Mouse (Mus musculus) neutrophil, adult 5-6 weeks (primary cell): ENCODE data around the gene Slfnl1. TPM values are rescaled to one million over a fixed set of nuclear protein-coding genes. Genes with fewer than 3 reads are reported as not detected.
A peak's percentile ranks its signal among the peaks of the same experiment; 100 is the strongest.

Source experiments
- ATAC-seq: fragments of 151-379, 151-347 bp; 2 replicates; pipeline ENCODE4 v1.8.0; 2017; ENCODE audit warnings: mild to moderate bottlenecking, moderate TSS enrichment; ENCODE audit not compliant: insufficient number of reproducible peaks, poor library complexity, low FRiP score, severe bottlenecking; ENCODE audit errors: extremely low read depth
- total RNA-seq: library from RNA; stranded (forward); fragments of 200-1000 nt; gene quantifications from 2 replicates; pipeline ENCODE4 v1.2.3, GENCODE M21; 2017

Gene Slfnl1
- total RNA-seq, result 0.35 TPM in 1 of 2 replicates, not detected in the other

DNA sequence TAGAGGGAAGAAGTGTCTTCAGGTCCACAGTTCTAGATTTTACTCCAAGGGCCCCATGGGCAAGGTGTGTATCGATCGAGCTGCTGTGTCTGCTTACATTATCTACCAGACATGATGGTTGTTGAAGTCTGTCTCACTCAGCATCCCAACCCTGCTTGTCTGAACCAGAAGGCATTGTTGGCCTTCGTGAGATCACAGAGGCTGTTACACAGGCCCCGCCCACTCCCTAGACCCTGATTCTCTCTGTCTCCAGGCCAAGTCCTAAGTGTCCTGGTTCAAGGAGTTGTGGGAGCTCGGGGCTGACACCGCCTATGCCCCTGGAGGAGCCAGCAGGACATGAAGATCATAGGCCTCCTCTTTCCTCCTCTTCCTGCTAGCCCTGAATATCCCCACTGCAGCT, at the start of gene Slfnl1:
TSS of gene Slfnl1 (plus strand) at position 246 of the 400 bp plus-strand sequence.
- no peak for ATAC-seq

DNA sequence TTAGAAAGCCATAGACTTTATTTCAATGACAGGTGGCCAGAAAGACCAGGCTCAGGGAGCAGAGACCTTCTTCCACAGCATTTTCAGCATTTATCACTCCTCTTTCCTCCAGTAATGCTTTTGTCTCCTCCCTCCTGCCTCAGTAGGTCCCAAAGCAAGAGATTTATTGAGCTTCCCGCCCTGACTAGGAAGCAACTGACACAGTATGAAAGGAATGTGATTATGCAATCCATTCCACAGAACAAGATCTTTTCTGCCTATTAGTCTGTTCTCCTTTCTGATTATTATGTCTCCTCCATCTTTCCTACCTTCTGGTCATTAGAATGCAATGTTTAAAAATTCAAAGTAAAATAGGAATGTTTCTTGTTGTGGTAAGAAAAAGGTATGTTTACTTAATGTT, 44.3 kb upstream of the Slfnl1 start:
- ATAC-seq, result no peak

DNA sequence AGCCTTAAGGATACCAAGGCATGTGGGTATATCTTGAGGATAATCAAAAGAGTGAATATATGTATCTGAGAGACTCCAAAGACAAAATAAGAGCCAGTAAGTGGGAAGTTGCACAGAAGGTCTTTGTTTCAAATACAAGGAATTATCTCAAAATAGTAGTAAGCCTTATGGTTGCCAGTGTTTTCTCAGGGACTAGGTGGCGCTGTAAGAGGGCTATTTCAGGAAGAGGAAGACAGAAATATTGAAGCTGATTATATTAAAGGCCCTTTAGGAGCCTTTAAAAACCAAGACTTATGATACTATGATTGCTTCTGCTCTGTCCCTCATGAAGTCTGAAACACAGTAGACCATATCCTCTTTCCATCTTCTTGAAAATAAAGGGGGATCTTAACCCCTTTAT, 25.1 kb upstream of the Slfnl1 start:
- ATAC-seq, result no peak

DNA sequence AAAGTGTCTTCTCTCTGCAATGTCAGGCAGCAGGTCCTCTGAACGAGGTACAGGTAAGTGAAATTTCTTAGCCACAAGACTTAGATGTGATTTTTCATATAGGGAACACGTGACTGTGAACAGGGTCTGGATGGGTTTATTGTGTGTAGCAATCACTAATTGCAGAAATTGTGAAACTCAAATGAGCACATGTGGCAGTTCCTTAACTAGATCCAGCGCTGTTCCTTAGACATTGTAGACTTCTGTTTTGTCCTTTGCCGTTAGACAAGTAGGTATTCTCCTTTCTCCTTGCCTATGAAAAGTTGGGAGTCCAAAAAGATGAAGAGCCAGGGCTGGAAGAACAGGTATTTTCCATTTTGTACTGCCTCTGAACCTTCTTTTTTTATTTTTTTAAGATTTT, 20.8 kb upstream of the Slfnl1 start:
- no peak for ATAC-seq

DNA sequence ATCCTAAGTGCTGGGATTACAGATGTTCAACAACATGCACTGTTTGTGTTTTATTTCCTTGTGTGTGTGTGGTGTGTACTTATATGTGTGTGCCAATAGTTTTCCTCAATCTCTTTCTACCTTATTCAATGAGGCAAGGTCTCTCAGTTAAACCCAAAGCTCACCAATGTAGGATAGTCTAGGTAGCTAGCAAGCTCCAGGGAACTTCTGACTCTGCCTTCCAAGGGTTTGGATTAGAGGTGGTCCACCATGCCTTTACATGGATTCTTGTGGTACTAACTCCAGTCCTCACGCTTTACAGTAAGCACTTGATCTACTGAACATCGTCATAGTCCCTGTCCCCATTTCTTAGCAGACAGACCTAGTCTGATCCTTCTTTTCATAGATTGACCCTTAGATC, 17.7 kb upstream of the Slfnl1 start:
- ATAC-seq, result no peak

DNA sequence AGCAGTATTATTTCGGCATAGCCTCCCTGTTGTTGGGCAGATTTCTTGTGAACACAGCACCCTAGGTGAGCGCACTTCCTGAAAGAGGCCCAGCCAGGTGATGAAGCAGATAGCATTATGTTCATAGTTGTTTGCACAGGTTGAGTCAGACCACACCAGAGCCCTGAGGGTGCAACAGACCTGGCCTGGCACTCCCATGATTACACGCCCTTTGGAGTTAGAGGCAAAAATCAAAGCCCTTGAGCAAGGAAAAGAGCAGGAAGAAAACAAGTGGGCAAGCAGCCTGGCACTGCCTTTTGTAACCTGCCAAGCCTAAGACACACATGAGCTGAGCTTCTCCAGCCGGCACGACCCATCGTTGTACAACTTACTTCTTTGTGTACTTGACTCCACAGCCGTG, 15.5 kb upstream of the Slfnl1 start:
- no peak for ATAC-seq

DNA sequence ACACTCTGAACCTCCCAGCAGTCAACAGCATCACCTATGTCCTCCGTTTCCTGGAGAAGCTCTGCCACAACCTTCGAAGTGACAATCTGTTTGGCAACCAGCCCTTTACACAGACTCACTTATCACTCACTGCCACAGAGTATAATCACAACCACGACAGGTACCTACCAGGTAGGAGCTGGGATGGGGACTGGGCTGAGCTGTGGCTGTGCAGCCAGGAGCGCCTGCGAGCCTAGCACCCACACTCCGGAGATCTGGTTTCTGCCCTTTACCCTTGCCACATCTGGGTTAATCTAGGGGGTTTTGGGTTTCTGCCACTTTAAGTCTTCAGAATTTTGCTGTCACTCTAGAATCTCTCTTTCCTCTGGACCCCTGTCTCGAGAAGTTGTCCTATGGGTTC, 15.1 kb upstream of the Slfnl1 start:
- ATAC-seq, result no peak

DNA sequence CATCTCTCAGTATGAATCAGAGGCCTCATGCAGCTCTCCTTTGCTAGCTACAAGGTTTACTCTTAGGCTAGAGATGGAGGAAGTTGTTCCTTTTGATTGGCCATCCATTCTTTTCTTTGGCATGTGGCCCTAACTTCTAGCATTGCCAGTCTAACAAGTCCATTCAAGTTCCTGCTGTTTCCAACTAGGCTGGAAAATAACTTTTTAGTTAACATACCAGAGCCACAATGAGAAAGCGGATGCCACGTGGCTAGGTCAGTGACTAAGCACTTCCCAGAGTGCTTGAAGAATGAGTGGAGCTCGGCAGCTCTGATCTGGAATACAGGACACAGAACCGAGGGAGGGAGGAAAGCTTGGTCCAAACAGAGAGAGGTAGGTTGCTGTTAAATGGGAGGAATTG, 14.7 kb upstream of the Slfnl1 start:
- no peak for ATAC-seq

DNA sequence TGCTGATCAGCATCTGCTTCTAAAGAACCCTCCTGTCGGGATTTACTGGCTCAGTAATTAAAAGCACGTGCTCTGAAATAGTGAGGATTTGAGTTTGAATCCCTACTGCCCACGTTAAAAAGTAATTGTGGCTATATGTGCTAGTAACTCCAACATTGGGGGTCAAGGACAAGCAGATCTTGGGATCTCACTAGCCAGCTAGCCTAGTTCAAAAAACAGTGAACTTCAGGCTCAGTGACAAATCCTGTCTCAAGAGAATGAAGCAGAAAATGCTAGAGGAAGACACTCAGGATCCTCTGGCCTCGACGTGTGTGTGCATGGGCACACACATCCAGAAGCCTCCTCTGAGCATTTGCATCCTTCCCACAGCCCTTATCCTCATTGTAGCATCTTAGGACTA, 10.3 kb upstream of the Slfnl1 start:
- no peak for ATAC-seq

DNA sequence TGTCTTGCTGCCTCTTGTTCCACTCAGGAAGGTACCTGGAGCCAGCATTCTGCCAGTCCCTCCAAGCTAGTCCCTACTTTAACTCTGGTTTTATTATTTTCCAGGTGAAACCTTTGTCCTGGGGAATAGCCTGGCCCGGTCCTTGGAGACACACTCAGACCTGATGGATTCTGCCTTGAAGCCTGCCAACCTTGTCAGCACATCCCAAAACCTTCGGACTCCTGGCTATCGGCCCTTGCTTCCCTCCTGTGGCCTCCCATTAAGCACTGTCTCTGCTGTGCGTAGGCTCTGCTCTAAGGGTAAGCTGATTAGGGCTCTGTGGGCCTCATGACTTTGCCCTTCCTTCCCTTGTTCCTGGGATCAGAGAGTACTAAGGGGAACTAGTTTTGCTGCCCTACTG, 9.7 kb upstream of the Slfnl1 start:
- no peak for ATAC-seq

DNA sequence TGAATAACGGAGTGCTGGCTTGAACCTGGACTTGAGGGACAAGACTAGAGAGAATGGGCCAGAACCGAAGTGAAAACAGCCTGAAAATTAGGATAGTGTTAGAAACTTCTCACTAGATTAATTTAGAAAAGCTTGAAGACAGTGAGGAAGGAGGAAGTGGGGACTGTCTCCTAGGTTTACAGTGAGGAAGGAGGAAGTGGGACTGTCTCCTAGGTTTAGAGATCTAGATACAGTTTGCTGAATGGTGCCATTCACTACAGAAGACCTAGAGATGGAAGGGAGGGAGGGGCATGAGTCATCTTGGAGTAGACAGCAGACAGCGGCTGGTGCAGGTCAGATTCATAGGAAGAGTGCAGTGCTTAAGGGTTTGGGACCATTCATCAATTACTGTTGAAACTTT, 8.9 kb upstream of the Slfnl1 start:
- ATAC-seq, result no peak

DNA sequence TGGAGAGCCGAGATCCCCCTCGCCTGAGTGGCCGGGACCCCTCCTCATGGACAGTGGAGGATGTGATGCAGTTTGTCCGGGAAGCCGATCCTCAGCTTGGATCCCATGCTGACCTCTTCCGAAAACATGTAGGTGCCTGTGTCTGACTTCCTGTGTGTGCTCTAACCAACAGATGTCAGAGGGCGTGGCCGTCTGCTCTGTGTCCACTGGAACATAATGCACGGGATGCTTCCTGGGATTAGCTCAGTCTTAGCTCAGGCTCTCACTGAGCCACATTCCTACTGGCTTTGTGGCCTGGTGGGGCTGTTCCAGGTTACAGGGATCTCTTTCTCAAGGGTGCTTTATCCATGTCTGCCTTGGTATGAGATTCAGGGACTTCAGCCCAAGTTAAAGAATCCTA, 3.9 kb upstream of the Slfnl1 start:
- ATAC-seq, result no peak

DNA sequence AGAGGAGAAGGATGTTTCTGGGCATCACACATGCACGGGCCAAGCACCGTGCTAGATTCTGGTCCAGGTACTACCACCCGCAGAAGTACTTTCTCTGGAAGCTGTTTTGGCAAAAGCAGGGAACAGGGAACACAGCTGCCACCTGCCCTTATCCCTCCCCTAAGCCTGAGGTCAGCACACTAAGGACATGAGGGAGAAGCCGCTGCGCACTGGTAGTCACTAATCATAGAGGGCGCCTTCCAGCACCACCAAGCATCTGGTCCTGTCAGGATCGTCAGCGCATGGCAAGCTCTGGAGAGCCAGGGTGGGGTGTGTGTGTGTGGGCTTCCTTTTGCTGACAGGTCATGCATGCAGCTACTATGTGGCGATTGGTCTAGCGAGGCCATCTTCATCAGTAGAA, 6.6 kb downstream of the Slfnl1 start:
- no peak for ATAC-seq

DNA sequence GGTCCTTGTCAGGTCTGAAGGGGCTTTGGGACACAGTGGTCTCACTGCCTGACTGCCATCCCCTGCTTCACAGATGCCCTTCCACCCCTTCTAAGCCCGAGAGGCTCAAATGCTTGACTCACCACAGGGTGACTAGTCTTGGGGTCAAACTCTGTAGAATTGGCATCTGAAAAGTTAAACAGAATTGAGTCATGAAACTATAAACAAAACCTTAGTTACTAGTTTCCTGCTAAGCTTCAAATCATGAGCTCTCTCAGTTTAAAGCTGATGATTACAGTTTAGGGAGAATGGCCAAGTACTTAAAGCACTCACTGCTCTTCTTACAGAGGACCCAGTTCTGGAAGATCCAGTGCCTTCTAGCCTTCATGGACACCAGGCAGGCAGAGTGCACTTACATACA, 12.9 kb downstream of the Slfnl1 start:
- ATAC-seq, result no peak

DNA sequence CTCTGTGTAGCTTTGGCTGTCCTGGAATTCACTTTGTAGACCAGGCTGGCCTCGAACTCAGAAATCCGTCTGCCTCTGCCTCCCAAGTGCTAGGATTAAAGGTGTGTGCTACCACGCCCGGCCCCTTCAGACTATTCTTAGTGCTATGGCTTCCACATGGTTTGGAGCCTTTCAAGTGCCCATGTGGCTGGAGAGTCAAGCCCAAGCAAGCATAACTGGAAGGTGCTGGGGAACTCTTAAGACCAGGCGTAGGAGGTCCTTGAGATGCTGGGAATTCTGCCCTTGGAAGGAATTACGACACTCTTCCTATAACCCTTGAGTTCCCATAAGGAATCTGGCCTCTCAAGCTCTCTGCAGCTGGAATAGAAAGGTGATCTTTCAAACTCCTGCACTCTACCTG, 24.6 kb downstream of the Slfnl1 start:
- no peak for ATAC-seq

DNA sequence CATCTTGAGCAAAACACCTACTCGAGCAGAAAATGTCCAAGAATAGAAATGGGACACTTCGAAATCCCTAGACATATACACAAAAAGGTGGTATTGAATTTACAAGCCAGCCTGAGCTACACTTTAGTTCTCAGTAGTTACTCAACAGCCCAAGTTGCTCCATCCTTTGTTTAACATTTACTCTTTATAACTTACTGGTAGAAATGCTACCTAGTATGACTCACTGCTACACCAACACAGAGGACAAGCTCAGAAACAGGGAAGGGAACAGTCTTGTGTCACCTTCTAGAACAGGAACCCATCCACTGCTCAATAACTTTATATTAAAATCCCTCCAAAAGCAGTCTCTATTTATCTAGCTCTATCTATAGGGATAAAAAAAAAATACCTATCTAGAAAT, 33.7 kb downstream of the Slfnl1 start:
- ATAC-seq, result no peak

DNA sequence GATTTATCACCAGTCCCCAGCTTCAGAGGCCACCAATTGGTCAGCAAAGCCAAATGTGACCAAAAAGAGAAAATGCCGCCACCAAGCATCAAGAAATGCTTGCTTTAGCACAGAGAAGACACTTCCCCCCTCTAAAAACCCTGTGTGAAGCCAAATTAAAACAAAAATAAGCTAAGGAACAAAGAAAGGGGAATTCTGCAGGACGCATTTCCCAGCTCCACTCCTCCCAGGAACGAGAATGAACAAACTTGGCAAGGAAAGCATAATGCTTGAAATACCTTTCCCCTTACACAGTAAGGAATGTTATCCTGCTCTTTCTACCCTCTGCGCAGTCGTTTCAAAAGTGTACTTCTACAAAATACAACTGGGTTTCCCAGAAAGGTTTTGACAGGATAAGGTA, 36.0 kb downstream of the Slfnl1 start:
- no peak for ATAC-seq

DNA sequence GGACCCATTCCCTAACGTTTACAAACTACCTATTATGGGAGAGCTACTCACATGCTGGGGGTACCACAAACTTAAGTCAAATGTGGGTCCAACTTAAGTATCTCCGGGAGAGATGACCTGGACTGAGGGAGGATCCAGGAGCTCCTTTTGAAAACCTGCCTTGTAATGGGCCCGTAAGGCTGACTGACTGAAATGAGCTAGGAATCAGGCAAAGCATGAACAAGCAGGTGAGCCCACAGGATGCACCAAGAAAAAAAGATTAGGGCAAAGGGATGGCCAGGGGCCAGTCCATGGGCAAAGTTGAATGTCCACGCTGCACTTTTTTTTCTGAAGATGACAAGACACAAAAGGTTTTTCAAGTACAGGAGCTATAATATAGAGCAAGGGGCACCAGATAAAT, 37.0 kb downstream of the Slfnl1 start:
- ATAC-seq, result no peak

DNA sequence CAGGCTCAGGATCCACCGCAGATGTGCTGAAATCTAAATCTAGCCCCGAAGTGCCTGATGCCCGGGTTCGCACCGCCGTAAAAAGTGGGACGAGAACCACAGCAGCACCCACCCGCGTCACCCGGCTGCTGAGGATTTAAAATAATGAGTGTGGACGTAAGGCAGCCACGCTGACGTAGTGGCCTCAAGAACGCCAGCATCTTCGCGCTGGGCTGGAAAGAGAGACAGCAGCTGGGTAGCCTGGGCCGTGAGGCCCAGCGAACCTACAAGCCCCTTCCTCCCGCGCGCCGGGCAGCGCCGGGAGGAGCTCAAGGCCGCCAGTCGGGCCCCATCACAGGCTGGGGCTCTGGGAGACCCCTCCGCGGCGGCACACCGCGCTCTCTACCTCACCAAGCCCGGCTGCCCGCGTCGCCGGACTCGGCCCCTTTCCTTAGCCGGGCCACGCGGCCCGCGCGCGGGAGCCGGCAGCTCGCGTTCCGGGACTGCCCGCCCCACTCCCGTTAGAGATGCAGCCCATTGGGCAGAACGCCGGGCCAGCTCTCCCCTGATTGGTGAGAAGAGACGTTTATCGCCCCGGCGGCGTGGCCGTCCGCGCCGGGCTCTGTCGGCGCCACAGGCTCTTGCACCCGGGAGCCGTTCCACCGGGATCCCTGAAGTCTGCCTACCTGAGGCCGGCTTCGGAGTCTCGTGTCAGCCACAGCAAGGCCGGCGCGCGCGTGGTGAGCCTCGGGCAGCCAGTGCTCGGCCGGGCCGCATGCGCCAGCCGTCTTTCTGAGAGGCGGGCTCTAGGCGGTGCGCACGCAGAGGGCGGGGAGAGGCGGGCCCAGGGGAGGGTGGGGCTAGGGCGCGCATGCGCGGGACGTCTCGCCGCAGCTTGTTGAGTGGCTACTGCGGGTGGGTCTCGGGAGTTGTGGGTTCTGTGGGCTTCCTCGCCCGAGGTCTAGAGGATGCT, 37.7 kb downstream of the Slfnl1 start, which contains the start of gene Ctps:
TSS of gene Ctps (minus strand) at position 791 of the 952 bp plus-strand sequence.
- ATAC-seq, result peak; percentile 89

DNA sequence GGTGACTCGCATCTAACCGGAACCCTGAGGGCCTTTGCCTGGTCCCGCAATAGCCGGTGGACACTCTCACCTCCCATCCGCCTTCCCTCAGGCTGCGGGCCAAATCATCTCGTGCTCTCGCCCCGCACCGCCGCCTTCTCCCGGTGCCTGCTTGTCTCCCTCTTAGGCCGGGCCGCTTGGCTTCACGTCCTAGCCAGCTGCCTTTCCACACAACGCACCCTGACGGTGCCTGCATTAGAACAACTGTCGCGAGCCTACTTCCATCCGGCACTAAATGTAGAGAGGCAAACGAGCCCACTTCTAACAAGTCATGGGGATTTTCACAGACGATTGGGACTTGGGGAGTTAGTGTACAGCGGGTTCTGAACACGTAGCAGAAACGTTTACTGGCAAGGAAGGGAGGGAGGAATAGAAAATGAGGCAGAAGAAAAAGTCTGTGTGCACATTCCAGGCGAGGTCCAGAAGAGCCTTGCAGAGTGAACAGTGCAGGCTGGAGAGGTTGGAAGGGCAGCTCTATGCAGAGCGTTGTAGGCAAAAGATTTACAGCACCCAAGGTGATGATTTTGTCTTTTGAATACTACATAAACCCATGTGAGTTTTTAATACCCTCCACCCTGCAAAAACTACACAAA, 38.5 kb downstream of the Slfnl1 start:
- no peak for ATAC-seq
